Mouse (Mus musculus) hindbrain, embryonic 15.5 days (tissue): ENCODE results near the gene 2810408A11Rik. TPM values are rescaled to one million over a fixed set of nuclear protein-coding genes. Genes with fewer than 3 reads are reported as not detected.

ENCODE experiments used
- ATAC-seq: fragments of 200-750 bp; cut with Nextera tagmentation; 2 replicates; pipeline ENCODE4 v1.8.0; 2017; ENCODE audit warnings: low read depth, moderate number of reproducible peaks, moderate TSS enrichment; ENCODE audit not compliant: low FRiP score
- H3K27ac ChIP-seq: fragments of 300-500 bp; sonication (generic); replicated peaks from 2 replicates; pipeline ENCODE4 v1.5.1; 2015; ENCODE audit warnings: mild to moderate bottlenecking, inconsistent platforms
- H3K27me3 ChIP-seq: fragments of 300-500 bp; sonication (generic); 2 replicates; pipeline ENCODE4 v1.6.1; 2015; ENCODE audit warnings: control low read depth, inconsistent platforms
- H3K36me3 ChIP-seq: fragments of 300-500 bp; sonication (generic); 2 replicates; pipeline ENCODE4 v1.6.1; 2015; ENCODE audit warnings: control low read depth, inconsistent platforms
- H3K4me1 ChIP-seq: fragments of 300-500 bp; sonication (generic); replicated peaks from 2 replicates; pipeline ENCODE4 v1.6.1; 2015; ENCODE audit warnings: control low read depth, inconsistent platforms
- H3K4me2 ChIP-seq: fragments of 300-500 bp; sonication (generic); 2 replicates; pipeline ENCODE4 v1.6.1; 2015; ENCODE audit warnings: moderate library complexity, mild to moderate bottlenecking, inconsistent platforms
- H3K4me3 ChIP-seq: fragments of 300-500 bp; sonication (generic); 2 replicates; pipeline ENCODE4 v1.5.1; 2015; ENCODE audit warnings: mild to moderate bottlenecking, inconsistent platforms
- H3K9ac ChIP-seq: fragments of 300-500 bp; sonication (generic); 2 replicates; pipeline ENCODE4 v1.6.1; 2015; ENCODE audit warnings: inconsistent platforms
- H3K9me3 ChIP-seq: fragments of 300-500 bp; sonication (generic); 2 replicates; pipeline ENCODE4 v1.6.1; 2016; ENCODE audit warnings: control low read depth, inconsistent platforms
- WGBS: fragments of 180-500 bp; shearing (Covaris S2); methylation state at CpG from one replicate; pipeline ENCODE4 v1.1.7; 2015; 5-methylcytosine and 5-hydroxymethylcytosine counted together
- polyA plus RNA-seq: library from polyadenylated mRNA; unstranded; fragments of >200 nt; fragmentation: Nextera tagmentation; extraction: Ambion mirVana; gene quantifications from 2 replicates; pipeline ENCODE4 v1.2.1, GENCODE M21; 2015

2810408A11Rik gene
- polyA plus RNA-seq: 8.8 TPM in 2 replicates

GRCm38 (mm10) chr11:69900471-69901405 is at the start of gene 2810408A11Rik, which contains the start of gene Neurl4:
TSS of gene 2810408A11Rik (minus strand) at chr11:69900987.
TSS of gene Neurl4 (plus strand) at chr11:69901072.
- H3K4me1 ChIP-seq: peaks cover 34% of the 10 kb centered on the region
- H3K4me2 ChIP-seq: peak within 1 kb of the TSS; percentile 88
- peak; percentile 95 for ATAC-seq
- peak within 1 kb of the TSS; percentile 97 for H3K27ac ChIP-seq
- H3K27me3 ChIP-seq: no peaks in the 10 kb centered on the region
- peaks cover 23% of the 10 kb centered on the region for H3K36me3 ChIP-seq
- H3K9ac ChIP-seq: peak within 1 kb of the TSS; percentile 94
- peak within 1 kb of the TSS; percentile 91 for H3K4me3 ChIP-seq
- WGBS: under 1% methylated on average over 38 of the region's 38 CpGs
- no peaks in the 10 kb centered on the region for H3K9me3 ChIP-seq

GRCm38 (mm10) chr11:69948763-69949150 is 48.0 kb upstream of the 2810408A11Rik start:
- H3K9ac ChIP-seq: no peak overlapping the region
- H3K27ac ChIP-seq: no peak overlapping the region
- H3K4me2 ChIP-seq: peak overlapping the region; percentile 56
- WGBS: under 1% methylated on average over 14 of the region's 14 CpGs
- peak overlapping the region; percentile 44 for H3K4me3 ChIP-seq
- 0 out of 2 replicates have a peak, but pooled peaks cover 2% of the 10 kb centered on the region for H3K27me3 ChIP-seq
- H3K36me3 ChIP-seq: no peaks in the 10 kb centered on the region
- H3K9me3 ChIP-seq: no peaks in the 10 kb centered on the region
- H3K4me1 ChIP-seq: peaks cover 16% of the 10 kb centered on the region
- peak; percentile 46; the same call in 1 of the 2 replicates for ATAC-seq

GRCm38 (mm10) chr11:69948066-69948762 is 47.4 kb upstream of the 2810408A11Rik start, which contains the start of gene Slc2a4:
TSS of gene Slc2a4 (minus strand) at chr11:69948188.
- Histone ChIP-seq H3K27ac (0 out of 2 replicates have a peak within 1 kb of the TSS, but pooled peaks have one; percentile 31), H3K4me1 (peaks cover 16% of the 10 kb centered on the region), H3K27me3 (no peaks in the 10 kb centered on the region), H3K4me2 (peak within 1 kb of the TSS; percentile 56), H3K36me3 (no peaks in the 10 kb centered on the region), H3K4me3 (peak within 1 kb of the TSS; percentile 44), H3K9me3 (no peaks in the 10 kb centered on the region), H3K9ac (0 out of 2 replicates have a peak within 1 kb of the TSS, but pooled peaks have one; percentile 18)
- peak; percentile 88 for ATAC-seq
- under 1% methylated on average over 34 of the region's 34 CpGs for WGBS

DNA sequence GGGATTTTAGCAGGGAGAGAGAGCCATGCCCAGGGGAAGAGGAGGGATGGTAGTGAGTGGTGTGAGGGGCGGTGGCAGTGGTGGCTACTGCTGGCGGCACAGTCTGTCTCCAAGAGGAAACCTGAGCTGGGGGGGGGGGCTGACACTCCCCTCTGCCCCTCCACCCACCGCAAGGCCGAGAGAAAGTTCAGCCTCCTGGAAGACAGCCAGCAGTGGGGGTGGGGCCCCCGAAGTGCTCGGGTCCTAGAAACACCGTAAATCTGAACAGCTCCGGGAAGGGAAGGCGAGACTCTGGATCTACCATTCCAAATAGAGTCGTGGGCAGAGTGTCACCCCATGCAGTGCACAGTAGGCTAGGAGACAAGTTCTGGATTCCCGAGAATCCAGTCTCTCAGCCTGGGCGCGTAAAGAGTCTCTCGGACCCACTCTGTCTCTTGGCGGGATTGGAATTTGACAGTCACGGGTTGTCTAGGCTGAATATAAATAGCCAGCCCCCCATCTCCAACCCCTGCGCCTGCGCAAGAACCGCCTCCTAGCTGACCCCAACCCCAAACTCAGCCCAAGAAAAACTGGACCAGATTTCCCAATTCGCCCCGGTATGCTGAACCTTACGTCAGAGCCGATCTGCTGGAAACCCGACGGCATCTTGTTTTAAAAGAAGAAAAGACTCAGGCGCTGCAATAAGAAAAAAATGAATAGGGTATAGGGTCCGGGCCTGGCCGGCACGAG is 46.7 kb upstream of the 2810408A11Rik start:
- Histone ChIP-seq H3K27me3 (no peaks in the 10 kb centered on the region), H3K4me2 (peak overlapping the region; percentile 56), H3K4me1 (peaks cover 16% of the 10 kb centered on the region), H3K9ac (0 out of 2 replicates have a peak overlapping the region, but pooled peaks have one; percentile 18), H3K36me3 (no peaks in the 10 kb centered on the region), H3K27ac (0 out of 2 replicates have a peak overlapping the region, but pooled peaks have one; percentile 31), H3K4me3 (peak overlapping the region; percentile 44), H3K9me3 (no peaks in the 10 kb centered on the region)
- ATAC-seq: peak; percentile 16; the same call in 1 of the 2 replicates
- 4% methylated on average over 29 of the region's 29 CpGs for WGBS

DNA sequence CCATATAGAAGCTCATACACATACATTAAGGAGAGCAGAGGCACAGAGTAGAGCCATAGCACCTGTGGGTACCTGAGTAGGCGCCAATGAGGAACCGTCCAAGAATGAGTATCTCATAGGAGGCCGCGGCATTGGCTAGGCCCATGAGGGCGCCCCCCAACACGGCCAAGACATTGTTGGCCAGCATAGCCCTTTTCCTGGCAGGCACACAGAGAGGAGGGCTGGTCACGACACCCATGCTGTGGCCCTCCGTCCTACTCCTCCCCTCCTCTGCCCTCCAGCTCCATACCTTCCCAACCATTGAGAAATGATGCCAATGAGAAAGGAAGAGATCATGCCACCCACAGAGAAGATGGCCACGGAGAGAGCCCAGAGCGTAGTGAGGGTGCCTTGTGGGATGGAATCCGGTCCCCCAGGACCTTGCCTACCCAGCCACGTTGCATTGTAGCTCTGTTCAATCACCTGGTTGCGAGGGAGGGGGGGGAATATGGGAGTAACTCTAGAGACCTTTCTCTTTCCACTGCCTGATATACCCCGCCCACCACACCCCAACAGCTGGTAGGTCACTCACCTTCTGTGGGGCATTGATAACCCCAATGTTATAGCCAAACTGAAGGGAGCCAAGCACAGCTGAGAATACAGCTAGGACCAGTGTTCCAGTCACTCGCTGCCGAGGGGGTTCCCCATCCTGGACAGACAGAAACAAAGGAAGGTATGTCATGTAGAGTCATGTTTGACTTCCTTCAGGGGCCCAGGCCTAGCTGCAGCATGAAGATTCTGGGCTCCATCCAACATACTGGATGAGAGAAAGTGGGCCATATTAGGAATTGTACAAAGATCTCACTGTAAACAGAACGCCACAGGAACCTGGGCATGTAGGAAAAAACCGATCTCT is 45.5 kb upstream of the 2810408A11Rik start:
- no peak overlapping the region for H3K4me2 ChIP-seq
- H3K4me3 ChIP-seq: no peak overlapping the region
- ATAC-seq: no peak
- H3K36me3 ChIP-seq: no peaks in the 10 kb centered on the region
- no peak overlapping the region for H3K27ac ChIP-seq
- H3K27me3 ChIP-seq: no peaks in the 10 kb centered on the region
- peaks cover 16% of the 10 kb centered on the region for H3K4me1 ChIP-seq
- H3K9me3 ChIP-seq: no peaks in the 10 kb centered on the region
- no peak overlapping the region for H3K9ac ChIP-seq
- 88% methylated on average over 18 of the region's 18 CpGs for WGBS

DNA sequence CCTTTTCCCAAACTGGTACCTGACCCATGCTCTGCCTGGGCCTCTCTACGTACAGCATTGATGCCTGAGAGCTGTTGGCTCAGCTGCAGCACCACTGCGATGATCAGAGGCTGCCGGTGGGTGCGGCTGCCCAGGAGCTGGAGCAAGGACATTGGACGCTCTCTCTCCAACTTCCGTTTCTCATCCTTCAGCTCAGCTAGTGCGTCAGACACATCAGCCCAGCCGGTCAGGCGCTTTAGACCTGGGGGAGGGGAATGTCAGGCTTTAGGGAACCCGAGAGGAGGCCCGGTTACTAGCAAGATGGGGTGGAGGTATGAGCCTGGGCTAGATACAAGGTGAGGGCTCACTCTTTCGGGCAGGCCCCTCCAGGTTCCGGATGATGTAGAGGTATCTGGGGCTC is 44.4 kb upstream of the 2810408A11Rik start:
- 82% methylated on average over 13 of the region's 13 CpGs for WGBS
- no peak for ATAC-seq
- Histone ChIP-seq H3K9ac (no peak overlapping the region), H3K4me2 (no peak overlapping the region), H3K27ac (no peak overlapping the region), H3K9me3 (no peaks in the 10 kb centered on the region), H3K4me3 (no peak overlapping the region), H3K36me3 (no peaks in the 10 kb centered on the region), H3K4me1 (peaks cover 16% of the 10 kb centered on the region), H3K27me3 (no peaks in the 10 kb centered on the region)

- H3K36me3 ChIP-seq: no peaks in the 10 kb centered on the region
- no peak overlapping the region for H3K9ac ChIP-seq
- no peak overlapping the region for H3K4me2 ChIP-seq
- no peak for ATAC-seq
- no peak overlapping the region for H3K27ac ChIP-seq
- peaks cover 23% of the 10 kb centered on the region for H3K27me3 ChIP-seq
- H3K9me3 ChIP-seq: no peaks in the 10 kb centered on the region
- no peak overlapping the region for H3K4me3 ChIP-seq
- WGBS: 84% methylated on average over 4 of the region's 4 CpGs
- H3K4me1 ChIP-seq: peaks cover 11% of the 10 kb centered on the region
Measured at GRCm38 (mm10) chr11:69940962-69941361, 40.2 kb upstream of the 2810408A11Rik start.

- H3K4me3 ChIP-seq: no peak overlapping the region
- no peak overlapping the region for H3K9ac ChIP-seq
- H3K36me3 ChIP-seq: no peaks in the 10 kb centered on the region
- H3K9me3 ChIP-seq: no peaks in the 10 kb centered on the region
- H3K4me1 ChIP-seq: peaks cover 21% of the 10 kb centered on the region
- WGBS: 96% methylated on average over 17 of the region's 17 CpGs
- H3K27ac ChIP-seq: no peak overlapping the region
- peaks cover 25% of the 10 kb centered on the region for H3K27me3 ChIP-seq
- ATAC-seq: no peak
- no peak overlapping the region for H3K4me2 ChIP-seq
Measured at GRCm38 (mm10) chr11:69939731-69940130, 38.9 kb upstream of the 2810408A11Rik start.

DNA sequence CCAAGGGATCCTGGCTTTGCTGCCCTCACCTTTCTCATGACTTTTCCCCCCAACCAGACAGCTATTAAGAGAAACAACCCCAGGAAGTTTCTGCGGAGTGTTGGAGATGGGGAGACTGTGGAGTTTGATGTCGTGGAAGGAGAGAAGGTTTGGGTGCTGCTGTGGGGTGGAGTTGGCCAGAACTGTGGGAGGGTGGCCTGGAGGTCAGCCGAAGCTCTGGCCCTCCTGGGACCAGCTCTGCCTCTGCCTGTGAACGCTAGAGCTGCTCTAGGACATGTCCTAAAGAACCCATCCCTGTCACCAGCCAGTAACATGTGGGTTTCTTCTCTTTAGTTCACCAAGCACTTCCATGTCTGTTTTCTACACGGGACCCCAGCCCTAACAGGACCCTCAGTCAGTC is 38.4 kb upstream of the 2810408A11Rik start:
- H3K9me3 ChIP-seq: no peaks in the 10 kb centered on the region
- peaks cover 27% of the 10 kb centered on the region for H3K4me1 ChIP-seq
- ATAC-seq: no peak
- H3K27ac ChIP-seq: no peak overlapping the region
- H3K36me3 ChIP-seq: no peaks in the 10 kb centered on the region
- H3K9ac ChIP-seq: no peak overlapping the region
- no peak overlapping the region for H3K4me2 ChIP-seq
- H3K27me3 ChIP-seq: peaks cover 25% of the 10 kb centered on the region
- H3K4me3 ChIP-seq: no peak overlapping the region
- 68% methylated on average over 5 of the region's 5 CpGs for WGBS

- ATAC-seq: no peak
- WGBS: 39% methylated on average over 9 of the region's 9 CpGs
- Histone ChIP-seq H3K4me3 (no peak overlapping the region), H3K27ac (no peak overlapping the region), H3K4me2 (no peak overlapping the region), H3K9ac (no peak overlapping the region), H3K4me1 (peaks cover 28% of the 10 kb centered on the region), H3K36me3 (no peaks in the 10 kb centered on the region), H3K27me3 (peaks cover 25% of the 10 kb centered on the region), H3K9me3 (no peaks in the 10 kb centered on the region)
Measured at GRCm38 (mm10) chr11:69938401-69938979, 37.7 kb upstream of the 2810408A11Rik start.
